Mouse (Mus musculus) ovary, adult 18-20 months (tissue): ENCODE results near the gene Nr3c2.

Experiments
- DNase-seq: peaks from one replicate; pipeline ENCODE4 v3.0.0; 2022; ENCODE audit warnings: low spot score, mixed read lengths

Nr3c2 gene

GRCm38 (mm10) chr8:77055492-77056021 is 156.3 kb downstream of the Nr3c2 start:
- no peak for DNase-seq

GRCm38 (mm10) chr8:77056853-77057252 is 157.6 kb downstream of the Nr3c2 start:
- DNase-seq, result no peak

DNA sequence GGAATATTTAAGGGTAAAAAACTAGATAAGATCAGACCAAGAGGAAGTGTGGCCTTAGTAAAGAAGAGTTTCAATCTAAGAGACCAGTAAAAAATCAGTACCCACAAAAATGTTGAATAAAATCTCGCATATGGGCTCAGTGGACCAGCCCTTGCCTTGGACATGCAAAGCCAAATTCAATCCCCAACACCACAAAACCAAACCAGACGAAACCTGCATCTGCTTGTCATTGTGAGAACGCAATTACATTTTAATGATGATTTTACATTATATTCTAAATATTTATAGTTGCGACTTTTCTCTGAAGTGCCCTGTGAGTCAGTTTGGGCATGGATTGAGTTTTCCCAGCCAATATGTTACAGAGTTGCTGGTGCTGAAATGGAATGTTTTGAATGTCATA is 183.4 kb downstream of the Nr3c2 start:
- no peak for DNase-seq

- no peak for DNase-seq
Measured at GRCm38 (mm10) chr8:77086036-77086435, 186.8 kb downstream of the Nr3c2 start.

- DNase-seq, result no peak
Measured at GRCm38 (mm10) chr8:77096721-77097120, 197.5 kb downstream of the Nr3c2 start.

- no peak for DNase-seq
Measured at GRCm38 (mm10) chr8:77098101-77098500, 198.9 kb downstream of the Nr3c2 start.

- DNase-seq, result no peak
Measured at GRCm38 (mm10) chr8:77100370-77100769, 201.1 kb downstream of the Nr3c2 start.

- no peak for DNase-seq
Measured at GRCm38 (mm10) chr8:77102879-77103278, 203.6 kb downstream of the Nr3c2 start.

- no peak for DNase-seq
Measured at GRCm38 (mm10) chr8:77112719-77113118, 213.5 kb downstream of the Nr3c2 start.

DNA sequence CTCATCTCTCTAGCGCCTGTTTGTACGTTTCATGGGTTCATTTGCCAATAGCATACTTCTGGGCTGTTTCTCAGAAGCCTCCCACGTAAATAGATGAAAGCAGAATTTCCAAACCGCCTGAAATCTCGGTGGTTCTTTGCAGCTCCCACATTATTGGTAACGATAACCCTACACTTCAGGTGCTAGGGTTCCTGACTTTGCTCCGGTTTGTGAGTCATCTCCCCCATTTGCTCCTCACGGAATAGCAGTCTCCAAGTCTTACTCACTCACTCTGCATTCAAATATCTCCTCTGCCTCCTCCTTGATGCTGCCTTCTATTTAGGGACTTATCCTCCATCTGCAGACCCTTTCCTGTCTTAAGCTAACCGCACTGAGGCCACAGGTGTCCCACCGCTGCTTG is 215.5 kb downstream of the Nr3c2 start:
- DNase-seq, result no peak

- DNase-seq, result no peak
Measured at GRCm38 (mm10) chr8:77116419-77117079, 217.3 kb downstream of the Nr3c2 start.

DNA sequence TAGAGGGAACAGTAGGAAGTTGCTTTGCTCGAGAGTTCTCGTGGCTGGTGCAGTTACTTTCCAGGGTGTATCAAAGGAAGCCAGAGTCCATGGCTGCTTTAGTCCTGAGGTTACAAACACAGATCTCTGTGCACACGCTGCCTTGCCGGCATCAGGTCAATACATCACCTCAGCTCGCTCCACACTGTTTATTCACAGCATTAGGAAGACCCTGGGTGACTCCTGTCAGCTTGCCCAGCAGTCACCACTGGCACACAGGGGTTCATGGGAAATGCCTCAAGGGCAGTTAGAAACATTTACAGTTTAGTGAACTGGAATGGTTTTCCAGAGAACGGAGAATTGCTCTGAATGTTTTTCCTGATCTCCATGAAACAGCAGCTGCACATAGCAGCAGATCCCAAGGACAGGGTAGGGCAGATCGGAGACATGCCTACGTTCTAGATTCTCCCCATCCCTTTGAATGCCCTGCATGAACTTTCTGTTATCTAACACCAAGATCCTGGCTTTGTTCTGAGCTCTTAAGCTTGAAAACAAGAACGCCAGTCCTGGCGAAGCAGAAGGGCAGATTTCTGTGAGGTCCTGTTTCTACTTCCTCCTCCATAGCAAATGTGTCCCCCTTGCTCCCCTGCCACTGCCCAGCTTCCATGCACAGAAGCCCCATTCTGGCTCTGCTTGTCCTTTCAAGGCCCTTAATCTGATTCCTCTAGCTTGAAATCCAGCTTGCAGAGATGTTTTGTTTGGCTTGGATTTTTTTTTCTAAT is 221.7 kb downstream of the Nr3c2 start:
- peak; percentile 2 for DNase-seq

- DNase-seq, result no peak
Measured at GRCm38 (mm10) chr8:77121571-77121890, 222.3 kb downstream of the Nr3c2 start.

GRCm38 (mm10) chr8:77122300-77122699 is 223.1 kb downstream of the Nr3c2 start:
- DNase-seq, result peak; percentile 4

DNA sequence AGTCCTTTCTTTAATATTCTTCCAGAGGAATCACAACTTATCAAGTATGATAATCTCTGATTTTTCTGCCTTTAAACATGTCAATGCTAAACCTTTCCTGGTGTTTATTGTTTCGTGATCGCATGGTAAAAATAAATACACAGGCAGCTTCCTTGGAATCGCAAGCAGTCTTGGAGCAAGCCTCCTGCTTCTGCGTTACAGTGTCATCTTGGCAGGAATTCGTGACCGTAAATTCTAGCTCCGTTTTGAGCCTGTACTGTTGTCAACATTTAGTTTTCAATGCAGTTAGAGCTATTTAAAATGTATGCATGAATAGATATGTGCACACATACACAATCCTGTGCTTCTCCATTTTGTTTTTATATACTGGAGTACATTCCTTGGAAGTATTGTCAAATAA is 226.5 kb downstream of the Nr3c2 start:
- no peak for DNase-seq

DNA sequence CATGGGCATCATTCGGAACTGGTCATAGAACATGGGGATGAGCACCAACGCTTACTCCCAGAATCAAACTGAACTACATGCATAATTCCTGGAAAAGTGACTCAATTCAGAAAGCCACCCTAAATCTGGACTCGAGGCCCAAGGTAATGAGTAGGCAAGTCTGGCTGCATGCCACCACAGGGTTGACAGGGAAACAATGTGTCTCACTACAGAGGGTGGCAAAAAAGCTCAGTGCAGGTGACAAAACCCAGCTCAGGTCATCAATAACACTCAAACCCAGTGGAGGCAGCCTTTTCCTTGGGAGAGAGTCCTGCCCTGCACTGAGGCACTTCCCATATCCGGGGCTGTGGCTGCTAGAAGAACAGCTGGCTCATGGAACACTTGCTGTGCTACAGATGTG is 228.8 kb downstream of the Nr3c2 start:
- DNase-seq, result no peak

GRCm38 (mm10) chr8:77132903-77133637 is 233.8 kb downstream of the Nr3c2 start:
- no peak for DNase-seq

GRCm38 (mm10) chr8:77133797-77134385 is 234.6 kb downstream of the Nr3c2 start:
- DNase-seq, result no peak

GRCm38 (mm10) chr8:77145285-77145684 is 246.0 kb downstream of the Nr3c2 start:
- no peak for DNase-seq

DNA sequence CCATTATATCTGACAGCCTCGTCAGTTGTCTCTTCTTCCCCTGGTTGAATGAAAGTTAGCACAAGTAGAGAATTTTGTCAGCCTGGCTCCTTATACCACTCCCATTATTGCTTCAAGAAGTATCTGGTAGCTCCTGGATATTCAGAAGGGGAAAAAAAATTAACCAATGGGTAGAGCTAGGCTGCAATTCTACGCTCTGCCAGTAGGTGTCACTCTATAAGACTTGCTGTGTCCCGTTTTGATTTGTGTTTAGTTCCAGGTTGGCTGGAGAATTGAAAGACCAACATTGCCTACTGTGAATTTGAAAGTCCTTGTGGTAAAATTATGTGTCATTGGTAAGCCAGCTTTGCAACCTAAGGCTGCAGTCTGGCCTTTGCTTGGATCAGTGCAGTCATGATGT is 255.3 kb downstream of the Nr3c2 start:
- DNase-seq, result no peak

DNA sequence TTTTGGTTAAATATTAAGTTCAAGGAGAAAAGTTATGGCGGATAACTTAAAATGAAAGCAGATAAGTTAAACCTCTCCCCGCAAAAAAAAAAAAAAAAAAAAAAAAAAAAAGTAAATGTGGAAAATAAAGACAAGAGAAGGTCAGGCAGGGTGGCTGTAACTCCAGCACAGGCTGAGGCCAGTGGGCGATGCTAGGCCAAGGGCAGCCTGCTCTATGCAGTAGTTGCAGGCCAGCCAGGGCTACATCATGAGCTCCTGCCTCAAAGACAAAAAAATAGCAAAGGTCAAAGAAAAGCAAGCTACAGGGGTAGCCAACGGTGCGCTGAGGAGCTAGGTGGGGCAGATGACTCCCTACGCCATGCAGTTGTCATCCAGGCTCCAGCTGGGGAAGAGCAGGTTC is 270.1 kb downstream of the Nr3c2 start:
- DNase-seq, result no peak

GRCm38 (mm10) chr8:77169757-77170438 is 270.7 kb downstream of the Nr3c2 start:
- no peak for DNase-seq
